Mouse (Mus musculus) embryonic facial prominence, embryonic 11.5 days (tissue): ENCODE measurements around the gene Ttf1. TPM values are rescaled to one million over a fixed set of nuclear protein-coding genes. Genes with fewer than 3 reads are reported as not detected.

ENCODE experiments used
- ATAC-seq: fragments of 200-750 bp; cut with Nextera tagmentation; replicated peaks from 2 replicates; pipeline ENCODE4 v1.8.0; 2017; ENCODE audit warnings: low read depth; ENCODE audit not compliant: insufficient number of reproducible peaks, low FRiP score, low TSS enrichment
- DNase-seq: peaks from one replicate; pipeline ENCODE4 v3.0.0-alpha.2; 2015; ENCODE audit warnings: low spot score
- H3K27ac ChIP-seq: fragments of 300-500 bp; sonication (generic); replicated peaks from 2 replicates; pipeline ENCODE4 v1.5.1; 2014; ENCODE audit warnings: mild to moderate bottlenecking, low read depth, low read length, control low read depth
- H3K27me3 ChIP-seq: fragments of 300-500 bp; sonication (generic); 2 replicates; pipeline ENCODE4 v1.6.1; 2014; ENCODE audit warnings: mild to moderate bottlenecking, low read length, moderate library complexity, mixed read lengths; ENCODE audit not compliant: control insufficient read depth, insufficient read depth
- H3K36me3 ChIP-seq: fragments of 300-500 bp; sonication (generic); replicated peaks from 2 replicates; pipeline ENCODE4 v1.6.1; 2014; ENCODE audit warnings: low read depth, mild to moderate bottlenecking, low read length, moderate library complexity, mixed read lengths; ENCODE audit not compliant: control insufficient read depth, insufficient read depth
- H3K4me1 ChIP-seq: fragments of 300-500 bp; sonication (generic); 2 replicates; pipeline ENCODE4 v1.6.1; 2014; ENCODE audit warnings: low read length, mixed read lengths; ENCODE audit not compliant: control insufficient read depth, insufficient read depth
- H3K4me2 ChIP-seq: fragments of 300-500 bp; sonication (generic); 2 replicates; pipeline ENCODE4 v1.6.1; 2014; ENCODE audit warnings: low read depth, mild to moderate bottlenecking, control low read depth, low read length, moderate library complexity
- H3K4me3 ChIP-seq: fragments of 300-500 bp; sonication (generic); 2 replicates; pipeline ENCODE4 v1.5.1; 2014; ENCODE audit warnings: low read depth, low read length, control low read depth
- H3K9ac ChIP-seq: fragments of 300-500 bp; sonication (generic); replicated peaks from 2 replicates; pipeline ENCODE4 v1.6.1; 2014; ENCODE audit warnings: mild to moderate bottlenecking, control low read depth, low read length
- H3K9me3 ChIP-seq: fragments of 300-500 bp; sonication (generic); replicated peaks from 2 replicates; pipeline ENCODE4 v1.6.1; 2016; ENCODE audit warnings: mild to moderate bottlenecking, low read length, inconsistent platforms, mixed read lengths; ENCODE audit not compliant: control insufficient read depth
- WGBS: fragments of 180-500 bp; shearing (Covaris S2); extraction: QIAGEN DNeasy Blood & Tissue Kit; methylation state at CpG from one replicate; pipeline ENCODE4 v1.1.7; 2014; 5-methylcytosine and 5-hydroxymethylcytosine counted together
- polyA plus RNA-seq: library from polyadenylated mRNA; unstranded; fragments of >200 nt; fragmentation: Nextera tagmentation; extraction: Ambion mirVana; gene quantifications from 2 replicates; pipeline ENCODE4 v1.2.1, GENCODE M21; 2014

The Ttf1 gene
- polyA plus RNA-seq, 1 experiment from 2014 or later, result 10.7 TPM

GRCm38 (mm10) chr2:29122446-29122845 is 62.4 kb downstream of the Ttf1 start:
- Histone ChIP-seq H3K4me3 (no peak overlapping the region), H3K36me3 (no peaks in the 10 kb centered on the region), H3K4me1 (no peaks in the 10 kb centered on the region), H3K9me3 (no peaks in the 10 kb centered on the region), H3K4me2 (no peak overlapping the region), H3K9ac (no peak overlapping the region), H3K27me3 (no peaks in the 10 kb centered on the region), H3K27ac (no peak overlapping the region)
- 78% methylated on average over 3 of the region's 3 CpGs for WGBS
- DNase-seq (no peak), ATAC-seq (no peak)

DNA sequence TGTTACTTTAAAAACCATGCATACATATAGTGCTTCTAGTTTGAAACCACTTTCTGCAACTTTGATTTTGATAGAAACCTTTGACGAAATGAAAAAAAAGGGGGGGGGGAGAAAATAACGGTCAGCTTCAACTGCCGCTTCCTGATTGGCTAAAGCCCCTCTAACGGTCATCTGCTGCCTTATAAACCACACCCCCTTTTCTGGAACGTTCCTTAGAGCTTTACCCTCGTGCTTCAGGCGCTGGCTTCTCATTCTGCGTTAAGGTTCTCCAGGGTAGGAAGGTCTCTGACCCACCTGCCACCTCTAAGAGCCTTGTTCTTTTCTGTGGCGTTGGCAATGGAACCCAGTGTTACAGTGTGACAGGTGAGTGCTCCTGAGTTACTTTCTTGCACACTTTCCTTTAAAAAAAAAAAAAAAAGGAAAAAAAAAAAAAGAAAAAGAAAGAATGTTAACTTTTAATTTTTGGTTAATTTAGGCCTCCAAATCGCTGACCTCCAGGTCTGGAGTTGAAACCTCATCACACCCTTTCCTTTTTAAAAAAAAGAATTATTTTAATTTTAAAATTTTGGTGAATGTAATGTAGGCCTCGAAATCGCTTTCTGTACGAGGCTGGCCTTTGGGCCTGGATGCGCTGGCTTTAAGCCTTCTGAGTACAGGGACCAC is 64.0 kb downstream of the Ttf1 start, which contains the start of gene Setx:
Setx (plus strand) TSS at position 275 of the 663 bp plus-strand sequence.
- Histone ChIP-seq H3K4me1 (no peaks in the 10 kb centered on the region), H3K27ac (peak within 1 kb of the TSS; percentile 95), H3K9ac (peak within 1 kb of the TSS; percentile 85), H3K27me3 (no peaks in the 10 kb centered on the region), H3K36me3 (no peaks in the 10 kb centered on the region; the same call in 1 of the 2 replicates), H3K9me3 (no peaks in the 10 kb centered on the region), H3K4me2 (peak within 1 kb of the TSS; percentile 74), H3K4me3 (peak within 1 kb of the TSS; percentile 73)
- ATAC-seq (no peak), DNase-seq (no peak)
- WGBS, result 68% methylated on average over 14 of the region's 14 CpGs

DNA sequence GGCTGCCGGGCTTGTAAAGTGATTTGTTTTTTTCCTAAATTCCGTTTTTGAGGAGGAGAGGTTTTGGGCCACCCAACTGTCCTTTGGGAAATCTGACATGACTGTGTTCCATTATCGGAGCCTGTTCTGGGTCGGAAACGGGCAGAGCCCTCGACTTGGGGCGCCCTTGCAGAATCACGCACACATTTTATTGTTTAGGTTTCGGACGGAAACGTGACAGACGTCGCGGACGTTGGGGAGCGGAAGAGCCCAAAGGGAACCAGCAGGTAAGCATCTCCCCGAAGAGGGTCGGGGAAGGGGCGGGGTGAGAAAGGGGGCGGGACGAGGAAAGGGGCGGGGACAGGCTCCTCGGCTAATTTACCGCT is 64.5 kb downstream of the Ttf1 start:
- Histone ChIP-seq H3K4me3 (peak overlapping the region; percentile 73), H3K4me1 (no peaks in the 10 kb centered on the region), H3K36me3 (no peaks in the 10 kb centered on the region; the same call in 1 of the 2 replicates), H3K9ac (peak overlapping the region; percentile 11; the same call in 1 of the 2 replicates), H3K27me3 (no peaks in the 10 kb centered on the region), H3K4me2 (peak overlapping the region; percentile 48), H3K27ac (peak overlapping the region; percentile 2; the same call in 1 of the 2 replicates), H3K9me3 (no peaks in the 10 kb centered on the region)
- ATAC-seq, result no peak
- DNase-seq, result no peak
- WGBS, result under 1% methylated on average over 20 of the region's 24 CpGs

DNA sequence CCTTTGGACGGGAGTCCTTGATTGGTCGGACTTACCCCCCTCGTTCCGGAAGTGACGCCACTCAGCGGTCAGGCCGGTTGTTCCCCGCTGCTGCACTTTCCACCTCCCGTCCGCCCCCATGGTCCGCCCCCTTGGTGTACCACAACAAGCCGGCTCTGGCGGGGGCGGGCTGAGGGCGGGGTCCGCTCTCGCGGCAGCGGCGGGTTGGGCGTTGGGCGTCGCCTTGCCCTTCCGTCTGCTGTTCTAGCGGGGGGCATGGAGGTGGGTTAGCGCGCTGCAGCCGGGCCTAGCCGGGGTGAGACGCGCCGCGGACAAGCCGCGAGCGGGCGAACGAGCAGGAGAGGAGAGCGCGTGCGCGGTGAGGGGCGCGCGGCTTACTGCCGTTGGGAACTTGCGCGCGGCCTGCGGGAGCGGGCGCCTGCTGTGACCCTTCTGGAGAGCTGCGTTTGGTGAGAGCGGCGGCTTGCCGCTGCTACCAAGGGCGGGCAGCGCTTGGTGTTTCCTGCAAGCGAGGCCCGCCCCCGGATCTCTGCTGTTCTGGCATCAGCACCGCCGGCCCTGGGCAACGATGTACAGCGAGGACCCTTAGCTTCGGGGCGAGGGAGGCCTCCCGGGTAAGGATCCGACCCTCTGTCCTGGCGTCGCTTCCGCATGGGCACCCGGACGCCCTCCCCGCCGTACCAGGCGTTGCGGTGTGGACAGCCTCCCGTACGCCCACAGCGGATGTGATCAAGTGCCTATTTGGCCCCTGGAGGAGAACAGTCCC is 65.1 kb downstream of the Ttf1 start:
- under 1% methylated on average over 77 of the region's 81 CpGs for WGBS
- H3K27me3 ChIP-seq, result no peaks in the 10 kb centered on the region
- H3K9ac ChIP-seq, result peak overlapping the region; percentile 85
- no peaks in the 10 kb centered on the region for H3K9me3 ChIP-seq
- ATAC-seq, result peak; percentile 97
- peak overlapping the region; percentile 74 for H3K4me2 ChIP-seq
- DNase-seq, result peak; percentile 99
- no peaks in the 10 kb centered on the region; the same call in 1 of the 2 replicates for H3K36me3 ChIP-seq
- H3K4me1 ChIP-seq, result no peaks in the 10 kb centered on the region
- H3K4me3 ChIP-seq, result peak overlapping the region; percentile 73
- peak overlapping the region; percentile 95 for H3K27ac ChIP-seq

- Histone ChIP-seq H3K27me3 (no peaks in the 10 kb centered on the region), H3K36me3 (peaks cover 4% of the 10 kb centered on the region), H3K4me3 (no peak overlapping the region), H3K9me3 (no peaks in the 10 kb centered on the region), H3K4me1 (no peaks in the 10 kb centered on the region), H3K27ac (no peak overlapping the region), H3K4me2 (no peak overlapping the region), H3K9ac (no peak overlapping the region)
- no peak for ATAC-seq
- DNase-seq, result peak; percentile 9
- WGBS, result 93% methylated on average over 7 of the region's 7 CpGs
Observed at GRCm38 (mm10) chr2:29130118-29130899, 70.2 kb downstream of the Ttf1 start.

DNA sequence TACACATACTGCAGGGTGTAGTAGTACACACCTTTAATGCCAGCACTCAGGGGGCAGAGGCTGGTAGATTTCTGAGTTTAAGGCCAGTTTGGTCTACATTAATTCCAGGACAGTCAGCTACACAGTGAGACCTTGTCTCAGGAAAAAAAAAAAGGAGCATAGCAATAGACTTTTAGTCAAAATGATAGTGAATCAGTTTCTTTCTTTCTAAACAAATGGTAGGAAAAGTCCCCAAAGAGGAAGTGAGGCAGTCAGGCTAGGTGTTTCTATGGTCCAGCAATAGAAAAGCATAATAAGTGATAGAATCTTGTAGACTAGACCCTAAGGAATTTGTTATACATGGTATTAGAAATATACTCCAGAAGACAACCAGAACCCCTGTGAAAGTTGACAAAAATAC is 75.1 kb downstream of the Ttf1 start:
- Histone ChIP-seq H3K36me3 (peaks cover 4% of the 10 kb centered on the region; the same call in 1 of the 2 replicates), H3K4me1 (no peaks in the 10 kb centered on the region), H3K9me3 (no peaks in the 10 kb centered on the region), H3K4me3 (no peak overlapping the region), H3K27me3 (no peaks in the 10 kb centered on the region), H3K9ac (no peak overlapping the region), H3K27ac (no peak overlapping the region), H3K4me2 (no peak overlapping the region)
- DNase-seq, result no peak
- no peak for ATAC-seq
